Mouse (Mus musculus) neural tube, postnatal 0 days (tissue): ENCODE measurements around the gene Sprr2h. TPM values are rescaled to one million over a fixed set of nuclear protein-coding genes. Genes with fewer than 3 reads are reported as not detected.

Experiments used
- polyA plus RNA-seq: library from polyadenylated mRNA; unstranded; fragments of >200 nt; fragmentation: Nextera tagmentation; extraction: Ambion mirVana; gene quantifications from 2 replicates; pipeline ENCODE4 v1.2.1, GENCODE M21; 2015

The Sprr2h gene
- not detected in 2 replicates for polyA plus RNA-seq

DNA sequence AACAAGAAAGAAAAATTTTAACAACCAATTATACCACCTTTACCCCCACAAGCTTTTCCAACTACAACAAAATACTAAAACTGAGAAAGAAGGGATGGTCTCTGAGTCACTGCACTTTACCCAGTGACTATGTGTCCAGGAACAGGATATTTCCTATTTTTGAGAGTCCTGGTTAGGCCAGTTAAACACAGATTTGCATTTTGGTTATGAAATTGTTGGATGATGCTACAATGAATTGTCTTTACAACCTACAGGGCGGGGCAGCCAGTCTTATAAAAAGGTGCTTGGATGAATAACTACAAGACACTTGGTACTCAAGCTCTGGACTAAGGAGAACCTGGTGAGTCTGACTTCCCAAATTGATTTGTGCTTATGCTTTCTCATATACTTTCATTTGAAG, at the start of gene Sprr2h:
Gene Sprr2h (plus strand): TSS at position 301 of the 400 bp plus-strand sequence.

DNA sequence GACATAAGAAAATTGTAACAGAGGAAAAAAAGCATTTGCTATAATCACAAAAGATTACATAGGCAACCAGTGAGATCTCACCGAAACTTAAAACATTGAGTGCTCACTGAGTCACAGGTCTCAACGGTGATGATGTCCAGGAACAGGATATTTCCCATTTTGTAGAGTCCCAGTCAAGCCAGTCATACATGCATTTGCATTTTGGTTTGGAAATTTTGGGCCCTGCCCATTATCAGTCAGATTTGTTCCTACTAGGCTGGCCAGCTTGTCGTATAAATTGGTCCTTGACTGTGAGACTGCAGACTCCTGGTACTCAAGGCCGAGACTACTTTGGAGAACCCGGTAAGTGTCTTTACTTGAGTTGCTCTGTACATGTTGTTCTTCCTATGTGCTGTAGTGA, 46.6 kb upstream of the Sprr2h start, which contains the start of gene Sprr2d:
Gene Sprr2d (plus strand): TSS at position 301 of the 400 bp plus-strand sequence.

DNA sequence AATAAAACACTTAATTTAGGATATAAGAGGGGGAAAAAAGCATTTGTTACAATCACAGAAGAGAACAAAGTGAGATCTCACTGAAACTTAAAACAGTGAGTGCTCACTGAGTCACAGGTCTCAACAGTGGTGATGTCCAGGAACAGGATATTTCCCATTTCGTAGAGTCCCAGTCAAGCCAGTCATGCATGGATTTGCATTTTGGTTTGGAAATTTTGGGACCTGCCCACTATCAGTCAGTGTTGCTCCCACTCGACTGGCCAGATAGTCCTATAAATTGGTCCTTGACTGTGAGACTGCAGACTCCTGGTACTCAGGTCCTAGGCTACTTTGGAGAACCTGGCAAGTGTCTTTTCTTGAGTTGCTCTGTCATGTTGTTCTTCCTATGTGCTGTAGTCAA, 33.6 kb upstream of the Sprr2h start, which contains the start of gene Sprr2e:
Gene Sprr2e (plus strand): TSS at position 301 of the 400 bp plus-strand sequence.

DNA sequence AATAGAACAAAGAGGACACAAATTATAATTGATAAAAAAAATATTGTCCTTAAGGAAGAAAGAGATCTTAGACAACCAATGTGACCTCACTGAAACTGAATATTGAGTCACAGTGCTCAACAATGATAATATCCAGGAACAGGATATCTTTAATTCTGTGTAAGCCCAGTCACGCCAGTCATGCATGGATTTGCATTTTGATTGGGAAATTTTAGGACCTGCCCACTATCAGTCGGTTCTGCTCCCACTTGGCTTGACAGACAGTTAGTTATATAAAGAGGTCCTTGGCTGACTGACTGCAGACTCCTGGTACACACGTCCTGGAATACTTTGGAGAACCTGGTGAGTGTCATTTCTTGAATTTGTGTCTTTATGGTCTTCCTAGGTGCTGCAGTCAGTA, 20.6 kb upstream of the Sprr2h start, which contains the start of gene Sprr2f:
Gene Sprr2f (plus strand): TSS at position 301 of the 400 bp plus-strand sequence.

DNA sequence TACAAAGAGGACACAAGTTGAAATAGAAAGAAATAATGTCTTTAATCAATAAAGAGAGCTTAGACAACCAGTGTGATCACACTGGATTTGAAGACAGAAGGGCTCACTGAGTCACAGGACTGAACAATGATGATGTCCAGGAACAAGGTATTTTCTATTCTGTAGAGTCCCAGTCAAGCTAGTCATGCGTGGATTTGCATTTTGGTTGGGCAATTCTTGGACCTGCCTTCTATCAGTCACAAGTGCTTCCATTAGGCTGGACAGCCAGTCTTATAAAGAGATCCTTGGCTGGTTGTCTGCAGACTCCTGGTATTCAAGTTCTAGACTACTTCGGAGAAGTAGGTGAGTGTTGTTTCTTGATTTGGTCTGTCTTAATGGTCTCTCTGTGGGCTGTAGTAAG, 22.2 kb downstream of the Sprr2h start, which contains the start of gene Sprr2i:
Gene Sprr2i (plus strand): TSS at position 301 of the 400 bp plus-strand sequence.

DNA sequence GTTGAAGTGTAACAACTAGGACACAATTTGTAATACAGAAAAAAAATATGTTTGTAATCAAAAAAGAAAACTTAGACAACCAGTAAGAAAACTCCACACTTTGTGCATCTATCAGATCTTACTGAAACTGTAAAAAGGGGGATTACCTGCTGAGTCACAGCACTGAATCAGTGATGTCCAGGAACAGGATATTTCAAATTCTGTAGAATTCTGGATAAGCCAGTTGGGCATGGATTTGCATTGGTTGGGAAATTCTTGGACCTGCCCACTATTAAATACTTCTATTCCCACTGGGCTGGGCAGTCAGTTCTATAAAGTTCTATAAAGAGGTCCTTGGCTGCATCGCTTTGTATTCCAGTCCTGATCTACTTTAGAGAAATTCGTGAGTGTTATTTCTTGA, 32.3 kb downstream of the Sprr2h start, which contains the start of gene Sprr2j-ps:
Gene Sprr2j-ps (plus strand): TSS at position 301 of the 400 bp plus-strand sequence.

DNA sequence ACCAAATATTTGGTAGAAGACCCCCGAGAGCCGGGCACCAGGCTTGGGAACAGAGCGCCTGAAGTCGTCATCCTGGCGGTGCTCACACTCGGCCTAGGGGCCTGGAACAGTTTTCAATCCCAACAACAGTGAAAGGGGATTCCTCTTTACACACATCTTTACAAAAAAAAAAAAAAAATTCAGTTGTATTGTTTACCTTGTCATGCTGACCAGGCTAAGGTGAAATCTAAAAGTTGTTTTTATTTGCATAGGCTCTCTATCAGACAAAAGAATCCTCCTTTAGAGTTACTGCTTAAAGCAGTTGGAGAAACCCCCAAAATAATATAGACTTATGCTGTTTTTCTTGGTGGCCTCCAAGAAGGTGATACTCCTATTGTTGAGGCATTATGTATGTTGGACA, 43.8 kb downstream of the Sprr2h start, which contains the start of gene Gm9774:
Gene Gm9774 (minus strand): TSS at position 101 of the 400 bp plus-strand sequence.

DNA sequence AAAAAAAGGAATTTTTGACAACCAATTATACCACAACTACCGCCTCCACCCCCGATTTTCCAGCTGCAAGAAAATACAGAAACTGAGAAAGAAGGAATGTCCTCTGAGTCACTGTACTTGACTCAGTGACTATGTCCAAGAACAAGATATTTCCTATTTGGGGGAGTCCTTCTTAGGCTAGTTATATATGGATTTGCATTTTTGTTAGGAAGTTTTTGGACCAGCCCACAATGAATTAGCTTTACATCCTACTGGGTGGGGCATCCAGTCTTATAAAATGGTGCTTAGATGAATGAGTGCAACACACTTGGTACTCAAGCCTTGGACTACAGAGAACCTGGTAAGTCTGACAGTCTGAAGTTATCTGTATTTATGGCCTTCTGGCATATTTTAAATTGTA, 46.8 kb downstream of the Sprr2h start, which contains the start of gene Sprr2k:
Gene Sprr2k (plus strand): TSS at position 301 of the 400 bp plus-strand sequence.

Other genes starting within 250 kb of the Sprr2h start
- not detected in 2 replicates for gene Lelp1, start 242.9 kb upstream of the Sprr2h start, polyA plus RNA-seq
- not detected in 2 replicates for gene Sprr2a1, start 169.9 kb upstream of the Sprr2h start, polyA plus RNA-seq
- not detected in 2 replicates for gene Sprr2a2, start 169.8 kb upstream of the Sprr2h start, polyA plus RNA-seq
- not detected in 2 replicates for gene Sprr2a3, start 100.3 kb upstream of the Sprr2h start, polyA plus RNA-seq
- gene Sprr2b, start 69.1 kb upstream of the Sprr2h start, polyA plus RNA-seq: not detected in 2 replicates
- not detected in 2 replicates for gene Sprr2d, start 46.5 kb upstream of the Sprr2h start, polyA plus RNA-seq
- not detected in 2 replicates for gene Sprr2e, start 33.5 kb upstream of the Sprr2h start, polyA plus RNA-seq
- gene Sprr2f, start 20.5 kb upstream of the Sprr2h start, polyA plus RNA-seq: not detected in 2 replicates
- not detected in 2 replicates for gene Sprr2i, start 22.3 kb downstream of the Sprr2h start, polyA plus RNA-seq
- gene Sprr2j-ps, start 32.4 kb downstream of the Sprr2h start, polyA plus RNA-seq: not detected in 2 replicates
- 7.8 and 9.7 TPM in 2 replicates for gene Gm9774, start 43.7 kb downstream of the Sprr2h start, polyA plus RNA-seq
- not detected in 2 replicates for gene Sprr2k, start 46.9 kb downstream of the Sprr2h start, polyA plus RNA-seq
- not detected in 2 replicates for gene Sprr1b, start 53.1 kb downstream of the Sprr2h start, polyA plus RNA-seq
- not detected in 2 replicates for gene Sprr3, start 73.0 kb downstream of the Sprr2h start, polyA plus RNA-seq
- gene Sprr1a, start 100.2 kb downstream of the Sprr2h start, polyA plus RNA-seq: 0.85 and 1.2 TPM in 2 replicates
- not detected in 2 replicates for gene Sprr4, start 114.8 kb downstream of the Sprr2h start, polyA plus RNA-seq
- not detected in 2 replicates for gene 2310046K23Rik, start 148.8 kb downstream of the Sprr2h start, polyA plus RNA-seq
- not detected in 2 replicates for gene Ivl, start 188.1 kb downstream of the Sprr2h start, polyA plus RNA-seq
- gene Smcp, start 203.3 kb downstream of the Sprr2h start, polyA plus RNA-seq: not detected in 2 replicates
- not detected in 2 replicates for gene 2210017I01Rik, start 221.8 kb downstream of the Sprr2h start, polyA plus RNA-seq
- not detected in 2 replicates for gene Lce6a, start 236.0 kb downstream of the Sprr2h start, polyA plus RNA-seq